Mouse (Mus musculus) central nervous system, embryonic 18 days (tissue): Measurements from ENCODE around the gene Ppif. TPM values are rescaled to one million over a fixed set of nuclear protein-coding genes. Genes with fewer than 3 reads are reported as not detected.

Source experiments
- polyA plus RNA-seq: library from polyadenylated mRNA; depleted of rRNA; stranded (reverse); fragments of >200 nt; gene quantifications from 2 replicates; pipeline ENCODE4 v1.2.3, GENCODE M21; 2012; rRNA removed

Gene Ppif
- 59.1 and 63.5 TPM in 2 replicates for polyA plus RNA-seq

GRCm38 (mm10) chr14:25693888-25694568, at the start of gene Ppif:
Ppif (plus strand) TSS chr14:25694154.

Other genes starting within 250 kb of the Ppif start
- gene Zmiz1, start 235.0 kb upstream of the Ppif start, polyA plus RNA-seq = 43.4 and 53.3 TPM in 2 replicates
- gene Zcchc24, start 74.9 kb downstream of the Ppif start, polyA plus RNA-seq = 17.2 and 19.2 TPM in 2 replicates
- gene Anxa11, start 148.0 kb downstream of the Ppif start, polyA plus RNA-seq = 3.5 and 4.2 TPM in 2 replicates
- 0.70 TPM in 1 of 2 replicates, not detected in the other for gene Plac9a, start 208.9 kb downstream of the Ppif start, polyA plus RNA-seq
- 3.6 and 4.5 TPM in 2 replicates for gene Tmem254a, start 233.5 kb downstream of the Ppif start, polyA plus RNA-seq
- 0.05 and 0.11 TPM in 2 replicates for gene Cphx1, start 244.2 kb downstream of the Ppif start, polyA plus RNA-seq